Mouse (Mus musculus): ENCODE measurements around the gene Rftn1. TPM values are rescaled to one million over a fixed set of nuclear protein-coding genes. Genes with fewer than 3 reads are reported as not detected.

The Rftn1 gene
- polyA plus RNA-seq, 1 experiment from 2014 or later, result 11.2 TPM

DNA sequence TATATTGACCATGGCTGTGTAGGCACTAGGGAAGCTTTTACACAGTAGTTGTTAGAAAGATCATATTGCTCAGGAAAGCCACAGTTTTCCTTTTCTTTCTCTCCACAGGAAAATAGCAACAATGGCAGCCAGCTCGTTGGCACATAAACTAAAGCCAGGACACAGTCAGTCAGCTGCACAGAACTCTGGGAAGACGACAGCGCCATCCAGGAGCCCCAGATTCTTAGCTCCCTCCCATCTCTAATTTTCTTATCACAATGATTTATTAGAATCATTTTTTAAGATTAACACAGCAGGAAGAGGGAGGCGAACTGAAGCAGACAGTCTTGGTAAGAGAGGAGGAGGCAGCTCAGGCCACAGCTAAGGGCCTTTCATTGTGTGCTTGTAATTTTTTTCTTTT lies 58.8 kb downstream of the Rftn1 start:
- Histone ChIP-seq H3K4me2 (no peak overlapping the region), H3K9me3 (replicated peaks; ENCODE audit: control insufficient read depth, low read length) (no peaks in the 10 kb centered on the region), H3K4me3 (ENCODE audit: low read depth, low read length) (no peak overlapping the region), H3K4me1 (ENCODE audit: control insufficient read depth, insufficient read depth, low read length) (peaks cover 8% of the 10 kb centered on the region), H3K27ac (ENCODE audit: low read depth, low read length) (no peak overlapping the region), H3K36me3 (ENCODE audit: control insufficient read depth, insufficient read depth, low read length) (no peaks in the 10 kb centered on the region), H3K9ac (ENCODE audit: low read depth, low read length) (no peak overlapping the region), H3K27me3 (ENCODE audit: control insufficient read depth, insufficient read depth, low read length) (no peaks in the 10 kb centered on the region)
- 78% methylated on average over 4 of the region's 4 CpGs for WGBS (ENCODE audit: insufficient replicate concordance)
- no peak for ATAC-seq (replicated peaks; ENCODE audit: insufficient number of reproducible peaks, low FRiP score, low TSS enrichment)

DNA sequence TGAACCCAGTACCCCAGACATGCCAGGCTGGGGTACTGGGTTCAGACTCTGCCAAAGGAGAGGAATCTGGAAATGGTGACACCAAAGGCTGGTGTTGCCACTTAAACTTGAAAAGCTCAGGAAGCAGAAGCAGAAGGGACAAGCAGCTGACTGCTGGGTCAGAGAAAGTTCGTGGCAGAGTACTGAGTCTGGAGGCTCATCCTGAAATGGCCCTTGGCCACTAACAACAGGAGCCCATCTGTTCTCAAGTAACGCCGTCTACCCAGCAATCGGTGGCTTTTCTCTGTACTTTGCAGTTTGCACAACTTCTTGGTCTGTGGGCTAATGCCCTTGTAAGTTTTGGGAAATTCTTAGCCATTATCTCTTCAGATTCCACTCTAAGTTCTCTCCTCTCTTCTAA lies 60.1 kb downstream of the Rftn1 start:
- H3K36me3 ChIP-seq (ENCODE audit: control insufficient read depth, insufficient read depth, low read length), result no peaks in the 10 kb centered on the region
- no peak overlapping the region for H3K9ac ChIP-seq (ENCODE audit: low read depth, low read length)
- 81% methylated on average over 4 of the region's 4 CpGs for WGBS (ENCODE audit: insufficient replicate concordance)
- 0 out of 2 replicates have a peak, but pooled peaks cover 3% of the 10 kb centered on the region for H3K4me1 ChIP-seq (ENCODE audit: control insufficient read depth, insufficient read depth, low read length)
- ATAC-seq (replicated peaks; ENCODE audit: insufficient number of reproducible peaks, low FRiP score, low TSS enrichment), result no peak
- H3K9me3 ChIP-seq (replicated peaks; ENCODE audit: control insufficient read depth, low read length), result no peaks in the 10 kb centered on the region
- H3K4me3 ChIP-seq (ENCODE audit: low read depth, low read length), result no peak overlapping the region
- no peak overlapping the region for H3K27ac ChIP-seq (ENCODE audit: low read depth, low read length)
- no peaks in the 10 kb centered on the region for H3K27me3 ChIP-seq (ENCODE audit: control insufficient read depth, insufficient read depth, low read length)
- H3K4me2 ChIP-seq, result no peak overlapping the region

DNA sequence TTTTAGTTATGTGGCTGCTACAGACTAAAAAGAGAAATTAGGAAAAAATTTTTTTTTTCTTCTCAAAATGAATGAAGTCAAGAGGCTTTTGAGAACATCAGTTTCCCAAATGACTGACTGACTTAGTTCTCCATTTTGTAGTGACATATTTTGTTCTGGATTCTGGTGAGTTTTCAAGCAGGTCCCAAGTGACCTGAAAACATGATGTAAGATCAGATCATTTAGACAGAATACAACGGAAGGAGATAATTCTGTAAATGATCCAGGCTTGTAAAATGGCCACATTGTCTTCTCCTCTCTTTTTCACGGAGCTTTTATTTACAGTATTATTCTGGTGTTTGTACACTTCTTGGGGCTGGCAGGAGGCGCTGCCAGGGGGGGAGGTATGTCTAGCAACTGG lies 62.1 kb downstream of the Rftn1 start:
- H3K9ac ChIP-seq (ENCODE audit: low read depth, low read length), result no peak overlapping the region
- 73% methylated on average over 3 of the region's 3 CpGs for whole genome bisulfite sequencing (ENCODE audit: insufficient replicate concordance)
- 0 out of 2 replicates have a peak, but pooled peaks cover 3% of the 10 kb centered on the region for H3K4me1 ChIP-seq (ENCODE audit: control insufficient read depth, insufficient read depth, low read length)
- no peak overlapping the region for H3K4me2 ChIP-seq
- no peak for ATAC-seq (replicated peaks; ENCODE audit: insufficient number of reproducible peaks, low FRiP score, low TSS enrichment)
- H3K27me3 ChIP-seq (ENCODE audit: control insufficient read depth, insufficient read depth, low read length), result no peaks in the 10 kb centered on the region
- H3K27ac ChIP-seq (ENCODE audit: low read depth, low read length), result no peak overlapping the region
- no peaks in the 10 kb centered on the region for H3K36me3 ChIP-seq (ENCODE audit: control insufficient read depth, insufficient read depth, low read length)
- H3K9me3 ChIP-seq (replicated peaks; ENCODE audit: control insufficient read depth, low read length), result no peaks in the 10 kb centered on the region
- no peak overlapping the region for H3K4me3 ChIP-seq (ENCODE audit: low read depth, low read length)

DNA sequence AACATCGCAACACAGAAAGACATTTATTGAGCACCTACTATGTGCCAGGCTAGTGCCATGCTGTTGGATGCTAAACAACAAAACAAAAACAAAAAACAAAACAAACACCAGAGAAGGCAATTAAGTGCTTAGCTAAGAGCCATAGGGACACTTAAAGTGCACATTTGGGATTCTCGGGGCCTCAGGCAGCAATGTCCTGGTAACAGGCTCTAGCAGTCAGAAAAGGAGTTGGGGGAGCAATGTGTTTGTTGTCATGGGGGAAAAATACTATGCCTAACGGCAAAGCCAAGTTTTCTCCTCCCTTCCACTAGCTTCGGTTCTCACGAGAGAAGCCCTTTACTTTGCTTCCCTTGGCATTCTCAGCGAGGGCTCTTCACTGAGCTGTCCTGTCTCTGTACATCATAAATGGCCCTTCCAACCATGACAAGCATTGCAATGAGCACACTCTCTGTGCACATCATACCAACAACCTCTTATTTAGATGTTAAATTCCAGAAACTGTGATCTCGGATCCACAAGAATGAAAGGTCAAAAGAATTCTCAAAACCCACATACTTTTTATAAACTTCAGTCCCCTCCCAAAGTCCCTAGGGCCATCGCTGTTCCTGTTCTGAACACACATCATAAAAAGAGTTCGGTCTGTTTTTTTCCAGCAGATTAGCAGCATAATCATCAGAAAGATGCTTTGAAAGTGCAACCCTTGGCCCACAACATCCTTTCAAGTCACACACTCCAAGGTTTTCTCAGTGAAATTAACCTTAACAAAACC lies 63.2 kb downstream of the Rftn1 start:
- H3K4me3 ChIP-seq (ENCODE audit: low read depth, low read length), result no peak overlapping the region
- no peaks in the 10 kb centered on the region for H3K9me3 ChIP-seq (replicated peaks; ENCODE audit: control insufficient read depth, low read length)
- no peaks in the 10 kb centered on the region for H3K27me3 ChIP-seq (ENCODE audit: control insufficient read depth, insufficient read depth, low read length)
- H3K4me2 ChIP-seq, result no peak overlapping the region
- H3K36me3 ChIP-seq (ENCODE audit: control insufficient read depth, insufficient read depth, low read length), result no peaks in the 10 kb centered on the region
- H3K4me1 ChIP-seq (ENCODE audit: control insufficient read depth, insufficient read depth, low read length), result peaks cover 10% of the 10 kb centered on the region; the same call in 1 of the 2 replicates
- H3K9ac ChIP-seq (ENCODE audit: low read depth, low read length), result no peak overlapping the region
- 81% methylated on average over 9 of the region's 9 CpGs for WGBS (ENCODE audit: insufficient replicate concordance)
- H3K27ac ChIP-seq (ENCODE audit: low read depth, low read length), result no peak overlapping the region
- no peak for ATAC-seq (replicated peaks; ENCODE audit: insufficient number of reproducible peaks, low FRiP score, low TSS enrichment)

DNA sequence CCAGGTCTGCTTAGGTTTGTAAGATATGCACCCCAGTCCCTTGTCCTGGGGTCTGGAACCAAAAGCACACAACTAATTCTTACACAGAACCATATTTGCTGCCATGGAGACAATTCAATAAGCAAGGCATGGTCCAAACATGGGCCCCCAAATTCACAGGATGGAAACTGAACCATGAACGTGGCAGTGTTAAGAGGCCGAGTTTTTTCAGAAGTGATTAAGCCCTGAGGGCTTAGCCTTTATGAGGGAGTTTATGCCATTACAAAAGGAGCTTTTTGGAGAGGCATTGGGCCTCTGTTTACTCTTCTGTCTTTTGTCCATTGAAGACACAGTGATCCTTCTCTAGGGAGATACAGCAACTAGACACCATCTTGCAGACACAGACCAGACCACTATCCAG lies 63.9 kb downstream of the Rftn1 start:
- no peaks in the 10 kb centered on the region for H3K9me3 ChIP-seq (replicated peaks; ENCODE audit: control insufficient read depth, low read length)
- H3K27ac ChIP-seq (ENCODE audit: low read depth, low read length), result no peak overlapping the region
- no peaks in the 10 kb centered on the region for H3K27me3 ChIP-seq (ENCODE audit: control insufficient read depth, insufficient read depth, low read length)
- 86% methylated on average over 2 of the region's 2 CpGs for WGBS (ENCODE audit: insufficient replicate concordance)
- H3K4me3 ChIP-seq (ENCODE audit: low read depth, low read length), result no peak overlapping the region
- ATAC-seq (replicated peaks; ENCODE audit: insufficient number of reproducible peaks, low FRiP score, low TSS enrichment), result no peak
- H3K36me3 ChIP-seq (ENCODE audit: control insufficient read depth, insufficient read depth, low read length), result no peaks in the 10 kb centered on the region
- H3K9ac ChIP-seq (ENCODE audit: low read depth, low read length), result no peak overlapping the region
- H3K4me1 ChIP-seq (ENCODE audit: control insufficient read depth, insufficient read depth, low read length), result peaks cover 12% of the 10 kb centered on the region; the same call in 1 of the 2 replicates
- H3K4me2 ChIP-seq, result no peak overlapping the region

DNA sequence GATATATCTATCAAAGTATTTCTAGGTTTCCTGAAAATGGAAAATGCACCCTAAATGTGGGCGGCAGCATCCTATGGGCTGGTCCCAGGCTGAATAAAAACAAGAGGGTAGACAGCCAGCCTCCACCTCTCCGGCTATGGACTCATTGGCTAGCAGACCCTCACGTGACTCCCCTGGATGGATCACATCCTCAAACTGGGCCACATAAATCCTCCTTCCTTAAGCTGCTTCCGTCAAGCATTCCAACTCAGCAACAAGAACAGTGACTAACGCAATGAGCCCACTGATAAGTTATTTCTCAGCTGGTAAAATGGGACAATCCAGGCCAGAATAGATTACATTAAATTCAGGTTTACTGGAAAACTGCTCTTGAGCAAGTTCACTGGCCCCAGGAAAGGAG lies 64.6 kb downstream of the Rftn1 start:
- Histone ChIP-seq H3K4me1 (ENCODE audit: control insufficient read depth, insufficient read depth, low read length) (peaks cover 13% of the 10 kb centered on the region; the same call in 1 of the 2 replicates), H3K4me3 (ENCODE audit: low read depth, low read length) (no peak overlapping the region), H3K27ac (ENCODE audit: low read depth, low read length) (no peak overlapping the region), H3K9me3 (replicated peaks; ENCODE audit: control insufficient read depth, low read length) (no peaks in the 10 kb centered on the region), H3K9ac (ENCODE audit: low read depth, low read length) (no peak overlapping the region), H3K36me3 (ENCODE audit: control insufficient read depth, insufficient read depth, low read length) (no peaks in the 10 kb centered on the region), H3K4me2 (no peak overlapping the region), H3K27me3 (ENCODE audit: control insufficient read depth, insufficient read depth, low read length) (no peaks in the 10 kb centered on the region)
- no peak for ATAC-seq (replicated peaks; ENCODE audit: insufficient number of reproducible peaks, low FRiP score, low TSS enrichment)
- WGBS (ENCODE audit: insufficient replicate concordance), result 72% methylated on average over 5 of the region's 5 CpGs

DNA sequence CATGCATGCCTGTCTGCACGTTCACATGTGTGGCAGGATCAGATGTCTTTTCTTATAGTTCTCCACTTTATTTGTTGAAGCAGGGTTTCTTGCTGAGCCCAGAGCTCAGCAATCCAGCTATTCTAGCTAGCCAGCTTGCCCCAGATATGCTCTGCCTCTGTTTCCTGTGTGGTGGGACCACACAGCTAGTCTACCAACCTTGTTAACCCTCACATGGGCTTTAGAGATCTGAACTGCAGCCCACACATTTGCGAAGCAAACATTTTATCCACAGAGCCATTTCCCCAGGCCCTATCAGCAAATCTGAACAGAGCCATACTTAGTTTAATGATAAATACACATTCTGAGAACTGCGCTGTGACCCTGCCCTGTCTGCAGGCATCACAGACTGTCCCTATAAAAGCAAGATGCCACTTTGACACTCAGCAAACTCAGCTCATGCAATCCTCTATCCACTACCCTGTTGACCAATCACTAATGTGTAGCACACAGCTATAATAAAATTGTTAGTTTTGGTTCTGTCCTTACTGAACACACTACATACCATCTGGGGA lies 65.2 kb downstream of the Rftn1 start:
- no peak overlapping the region for H3K27ac ChIP-seq (ENCODE audit: low read depth, low read length)
- no peak for ATAC-seq (replicated peaks; ENCODE audit: insufficient number of reproducible peaks, low FRiP score, low TSS enrichment)
- H3K4me1 ChIP-seq (ENCODE audit: control insufficient read depth, insufficient read depth, low read length), result peaks cover 15% of the 10 kb centered on the region
- H3K9ac ChIP-seq (ENCODE audit: low read depth, low read length), result no peak overlapping the region
- no peaks in the 10 kb centered on the region for H3K27me3 ChIP-seq (ENCODE audit: control insufficient read depth, insufficient read depth, low read length)
- 71% methylated on average over 3 of the region's 3 CpGs for WGBS (ENCODE audit: insufficient replicate concordance)
- no peak overlapping the region for H3K4me3 ChIP-seq (ENCODE audit: low read depth, low read length)
- H3K4me2 ChIP-seq, result no peak overlapping the region
- H3K36me3 ChIP-seq (ENCODE audit: control insufficient read depth, insufficient read depth, low read length), result no peaks in the 10 kb centered on the region
- H3K9me3 ChIP-seq (replicated peaks; ENCODE audit: control insufficient read depth, low read length), result no peaks in the 10 kb centered on the region

DNA sequence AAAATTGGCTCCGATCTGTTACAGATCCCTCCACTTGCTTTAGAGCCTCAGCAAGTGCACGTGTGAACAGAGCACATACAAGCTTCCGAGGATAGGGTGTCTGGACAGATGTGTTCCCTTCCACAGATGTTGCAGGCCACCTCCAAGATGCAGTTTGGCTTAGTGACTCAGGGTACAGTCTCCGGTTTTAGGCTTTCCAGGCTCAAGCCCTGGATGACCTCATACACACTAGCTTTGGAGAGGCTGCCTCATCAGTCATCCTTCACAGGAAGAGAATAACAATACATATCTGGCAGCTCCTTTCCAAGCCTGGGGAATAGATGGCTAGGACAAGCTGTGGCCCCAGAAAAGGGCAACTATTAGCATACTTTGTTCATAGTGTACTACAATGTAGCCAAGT lies 65.8 kb downstream of the Rftn1 start:
- ATAC-seq (replicated peaks; ENCODE audit: insufficient number of reproducible peaks, low FRiP score, low TSS enrichment), result no peak
- 68% methylated on average over 4 of the region's 4 CpGs for WGBS (ENCODE audit: insufficient replicate concordance)

DNA sequence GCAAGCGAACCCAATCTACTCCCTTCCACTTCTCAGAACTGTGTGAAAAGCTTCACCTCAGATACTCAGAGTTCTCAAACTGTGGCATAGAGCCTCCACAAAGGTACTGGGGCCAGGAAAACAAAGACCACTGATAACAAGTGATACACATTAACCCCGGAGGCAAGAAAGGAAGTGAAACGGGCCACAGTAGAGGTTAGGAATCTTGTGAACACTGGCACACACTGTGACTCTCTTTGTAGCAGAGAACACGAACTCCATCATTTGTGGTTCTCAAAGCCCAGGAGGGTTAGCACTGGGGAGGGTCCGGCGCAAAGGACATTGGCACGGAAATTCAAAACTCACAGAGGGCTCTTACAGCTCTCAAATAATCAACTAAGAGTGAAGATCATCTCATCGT lies 67.9 kb downstream of the Rftn1 start:
- no peak overlapping the region for H3K9ac ChIP-seq (ENCODE audit: low read depth, low read length)
- H3K27ac ChIP-seq (ENCODE audit: low read depth, low read length), result no peak overlapping the region
- H3K4me2 ChIP-seq, result no peak overlapping the region
- no peak for ATAC-seq (replicated peaks; ENCODE audit: insufficient number of reproducible peaks, low FRiP score, low TSS enrichment)
- H3K27me3 ChIP-seq (ENCODE audit: control insufficient read depth, insufficient read depth, low read length), result no peaks in the 10 kb centered on the region
- H3K4me1 ChIP-seq (ENCODE audit: control insufficient read depth, insufficient read depth, low read length), result peaks cover 20% of the 10 kb centered on the region
- 62% methylated on average over 8 of the region's 8 CpGs for WGBS (ENCODE audit: insufficient replicate concordance)
- no peaks in the 10 kb centered on the region for H3K9me3 ChIP-seq (replicated peaks; ENCODE audit: control insufficient read depth, low read length)
- H3K36me3 ChIP-seq (ENCODE audit: control insufficient read depth, insufficient read depth, low read length), result no peaks in the 10 kb centered on the region
- no peak overlapping the region for H3K4me3 ChIP-seq (ENCODE audit: low read depth, low read length)

More for the DNA sequence above, 65.8 kb downstream of the Rftn1 start:
- no peak overlapping the region for H3K4me2 ChIP-seq
- no peak overlapping the region for H3K9ac ChIP-seq (ENCODE audit: low read depth, low read length)
- no peaks in the 10 kb centered on the region for H3K36me3 ChIP-seq (ENCODE audit: control insufficient read depth, insufficient read depth, low read length)
- H3K9me3 ChIP-seq (replicated peaks; ENCODE audit: control insufficient read depth, low read length), result no peaks in the 10 kb centered on the region
- peaks cover 20% of the 10 kb centered on the region for H3K4me1 ChIP-seq (ENCODE audit: control insufficient read depth, insufficient read depth, low read length)
- no peak overlapping the region for H3K27ac ChIP-seq (ENCODE audit: low read depth, low read length)
- H3K27me3 ChIP-seq (ENCODE audit: control insufficient read depth, insufficient read depth, low read length), result no peaks in the 10 kb centered on the region
- H3K4me3 ChIP-seq (ENCODE audit: low read depth, low read length), result no peak overlapping the region
